Mouse (Mus musculus) cerebellum, postnatal 36 days (tissue): ENCODE results near the gene Prep.
A peak's percentile ranks its signal among the peaks of the same experiment; 100 is the strongest.

Experiments used
- DNase-seq, 2 experiments: peaks; one replicate each; pipeline ENCODE4 v3.0.0; 2021 to 2022; ENCODE audit warnings: mixed read lengths in 2 of 2

Gene Prep

GRCm38 (mm10) chr10:45066931-45067308, at the start of gene Prep:
TSS of gene Prep (plus strand) at chr10:45067203.
- peak; percentile 86 to 93 for DNase-seq

GRCm38 (mm10) chr10:45017352-45017751, 49.7 kb upstream of the Prep start:
- no peak for DNase-seq

GRCm38 (mm10) chr10:45017851-45018250, 49.2 kb upstream of the Prep start:
- no peak for DNase-seq

GRCm38 (mm10) chr10:45019418-45019817, 47.6 kb upstream of the Prep start:
- DNase-seq: no peak

GRCm38 (mm10) chr10:45019849-45020248, 47.2 kb upstream of the Prep start:
- DNase-seq: no peak

- DNase-seq: no peak
Observed at GRCm38 (mm10) chr10:45020291-45020690, 46.7 kb upstream of the Prep start.

GRCm38 (mm10) chr10:45025184-45025583, 41.8 kb upstream of the Prep start:
- DNase-seq: no peak

GRCm38 (mm10) chr10:45026935-45027334, 40.1 kb upstream of the Prep start:
- DNase-seq: no peak

- peak; percentile 71 to 76 for DNase-seq
Observed at GRCm38 (mm10) chr10:45045268-45045928, 21.6 kb upstream of the Prep start.

GRCm38 (mm10) chr10:45048158-45048557, 18.8 kb upstream of the Prep start:
- DNase-seq: no peak

- DNase-seq: no peak
Observed at GRCm38 (mm10) chr10:45048622-45049021, 18.4 kb upstream of the Prep start.

GRCm38 (mm10) chr10:45051125-45051744, 15.8 kb upstream of the Prep start:
- DNase-seq: peak; percentile 66 to 71

GRCm38 (mm10) chr10:45058361-45058760, 8.6 kb upstream of the Prep start:
- no peak for DNase-seq

GRCm38 (mm10) chr10:45060841-45061240, 6.2 kb upstream of the Prep start:
- no peak for DNase-seq

- DNase-seq: peak; percentile 17 to 22
Observed at GRCm38 (mm10) chr10:45066131-45066930, 672 bp upstream of the Prep start.

- no peak for DNase-seq
Observed at GRCm38 (mm10) chr10:45067436-45067925, 478 bp downstream of the Prep start.

GRCm38 (mm10) chr10:45069557-45069956, 2.6 kb downstream of the Prep start:
- DNase-seq: no peak

- DNase-seq: no peak
Observed at GRCm38 (mm10) chr10:45070362-45070761, 3.4 kb downstream of the Prep start.

GRCm38 (mm10) chr10:45070929-45071813, 4.2 kb downstream of the Prep start:
- no peak for DNase-seq

GRCm38 (mm10) chr10:45072339-45072738, 5.3 kb downstream of the Prep start:
- no peak for DNase-seq

- DNase-seq: no peak
Observed at GRCm38 (mm10) chr10:45074543-45074942, 7.5 kb downstream of the Prep start.

GRCm38 (mm10) chr10:45075491-45076051, 8.6 kb downstream of the Prep start:
- DNase-seq: no peak
